Mouse (Mus musculus): Measurements from ENCODE around the gene 5730522E02Rik.

The 5730522E02Rik gene

DNA sequence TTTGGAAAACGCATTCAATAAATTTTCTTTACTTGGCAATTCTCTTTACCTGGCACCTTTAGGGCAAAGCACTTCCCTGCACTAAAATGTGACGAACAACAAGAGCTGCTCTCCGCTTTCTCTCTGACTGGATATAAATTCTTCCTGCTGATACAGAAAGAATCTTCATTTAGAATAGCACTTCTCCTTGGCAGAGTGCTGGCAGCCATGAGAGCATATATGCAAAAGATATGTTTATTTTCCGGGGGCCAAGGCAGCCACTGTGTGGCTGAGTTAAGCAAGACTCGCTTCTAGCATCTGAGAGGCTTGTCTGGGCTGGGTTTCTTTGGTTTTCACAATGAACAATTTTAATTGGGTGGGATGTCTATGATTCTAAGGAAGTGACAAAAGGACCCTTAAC, 564.3 kb downstream of the 5730522E02Rik start:
- no peak for DNase-seq

DNA sequence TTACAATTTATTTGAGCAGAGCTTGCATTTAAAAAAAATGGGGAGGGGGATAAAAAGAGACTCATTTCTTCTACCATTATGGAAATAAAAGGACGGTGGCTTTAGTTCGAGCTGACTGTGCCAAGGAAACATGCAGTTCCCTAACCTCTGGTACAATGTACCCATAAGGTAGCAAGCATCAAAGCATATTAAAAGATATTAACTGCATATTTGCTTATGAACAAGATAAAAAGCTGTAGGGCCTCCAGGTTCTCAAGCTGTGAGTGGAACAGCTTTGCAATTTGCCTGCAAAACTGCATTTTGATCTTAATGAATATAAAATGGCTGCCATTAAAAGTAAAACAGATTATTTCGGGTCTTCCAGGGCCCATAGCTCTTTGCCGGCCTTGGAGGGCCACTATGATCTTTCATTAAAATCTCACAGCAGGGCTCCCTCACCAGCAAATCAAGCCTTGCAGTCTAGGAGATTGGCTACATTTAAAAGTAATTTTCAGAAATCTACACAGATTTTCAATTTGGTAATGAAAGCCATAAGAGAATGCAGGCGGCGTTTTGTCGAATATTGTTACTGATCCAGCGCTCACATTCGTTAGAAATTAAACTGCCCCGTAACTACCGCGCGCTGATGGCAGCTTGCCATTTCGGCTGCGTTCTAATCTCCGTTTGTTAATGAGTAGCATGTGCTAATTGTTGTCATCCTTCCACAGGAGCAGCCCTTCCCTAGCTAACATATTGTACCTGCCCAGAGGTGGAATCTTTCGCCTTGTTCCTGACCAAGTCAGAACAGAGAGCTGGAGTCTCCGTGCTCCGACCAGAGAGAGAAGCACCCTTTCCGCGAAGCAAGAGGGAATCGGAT, 565.6 kb downstream of the 5730522E02Rik start:
- DNase-seq = no peak

DNA sequence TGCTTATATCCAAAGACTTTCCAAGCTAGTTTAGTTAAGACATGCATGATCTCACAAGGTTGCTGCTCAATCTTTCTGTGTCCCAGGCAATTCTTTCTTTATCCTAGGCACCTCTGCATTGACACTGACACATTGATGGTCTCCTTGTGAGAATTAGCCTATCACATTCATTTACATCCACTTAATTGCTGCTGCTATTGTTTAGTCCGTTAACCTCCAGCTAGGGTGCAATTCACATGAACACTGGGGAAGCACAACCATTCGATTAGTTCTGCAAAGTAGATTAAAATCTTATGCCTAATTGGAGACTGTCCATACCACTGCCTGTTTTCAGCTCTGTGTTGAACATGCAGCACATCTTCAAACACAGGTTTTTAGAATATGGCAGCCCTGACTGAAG, 603.7 kb downstream of the 5730522E02Rik start:
- DNase-seq = no peak

DNA sequence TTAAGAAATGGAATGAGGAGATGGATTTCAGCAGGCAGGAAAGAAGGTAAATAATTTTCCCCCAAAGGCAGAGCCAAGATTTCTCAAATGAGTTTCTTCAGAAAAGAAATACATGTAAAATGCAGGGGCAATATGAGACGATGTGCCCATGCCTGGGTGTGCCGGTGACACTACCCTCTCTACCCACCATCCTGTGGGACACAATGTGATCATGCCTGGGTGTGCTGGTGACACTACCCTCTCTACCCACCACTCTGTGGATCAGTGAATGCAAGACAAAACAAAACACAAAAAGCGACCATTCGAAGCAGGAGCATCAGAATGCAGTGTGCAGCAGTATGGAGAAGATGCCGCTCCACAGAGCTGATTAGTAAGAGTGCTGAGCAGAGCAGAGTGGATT, 610.5 kb downstream of the 5730522E02Rik start:
- no peak for DNase-seq

DNA sequence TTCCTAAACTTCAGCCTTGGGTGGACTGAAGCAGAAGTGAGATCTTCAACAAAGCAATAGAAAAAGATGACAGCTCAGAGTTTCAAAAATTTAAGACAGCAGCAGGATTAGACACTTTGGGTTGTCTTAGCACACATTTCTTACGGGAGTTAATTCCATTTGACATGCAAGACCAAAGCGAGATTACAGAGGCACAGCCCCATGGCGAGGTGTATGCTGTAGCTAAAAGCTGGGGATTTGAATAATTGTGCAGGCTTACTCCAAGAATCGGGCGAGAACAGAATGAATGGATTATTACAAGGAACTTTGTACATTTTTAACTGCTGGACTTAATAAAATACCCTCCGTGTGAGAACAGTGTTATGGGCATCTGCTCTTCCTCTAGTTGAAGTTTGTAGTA, 615.3 kb downstream of the 5730522E02Rik start:
- no peak for DNase-seq

DNA sequence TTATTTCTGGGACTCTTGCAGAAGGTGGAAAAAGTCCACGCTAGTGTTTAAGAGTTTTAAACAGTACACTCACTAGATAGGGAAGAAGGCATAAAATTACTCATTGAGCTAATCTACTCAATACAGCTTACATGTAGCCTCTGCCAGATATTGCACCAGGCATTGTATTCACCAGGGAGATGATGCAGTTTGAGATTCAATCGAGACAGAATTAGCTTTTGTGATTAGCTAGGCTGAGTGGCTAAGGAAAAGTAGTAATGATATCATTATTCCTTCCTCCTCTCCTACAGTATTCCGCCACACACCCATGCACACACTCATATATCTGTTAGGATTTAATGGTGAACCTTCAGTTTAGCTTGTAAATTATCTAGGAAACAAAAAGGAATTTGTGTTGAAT, 615.8 kb downstream of the 5730522E02Rik start:
- DNase-seq = no peak

DNA sequence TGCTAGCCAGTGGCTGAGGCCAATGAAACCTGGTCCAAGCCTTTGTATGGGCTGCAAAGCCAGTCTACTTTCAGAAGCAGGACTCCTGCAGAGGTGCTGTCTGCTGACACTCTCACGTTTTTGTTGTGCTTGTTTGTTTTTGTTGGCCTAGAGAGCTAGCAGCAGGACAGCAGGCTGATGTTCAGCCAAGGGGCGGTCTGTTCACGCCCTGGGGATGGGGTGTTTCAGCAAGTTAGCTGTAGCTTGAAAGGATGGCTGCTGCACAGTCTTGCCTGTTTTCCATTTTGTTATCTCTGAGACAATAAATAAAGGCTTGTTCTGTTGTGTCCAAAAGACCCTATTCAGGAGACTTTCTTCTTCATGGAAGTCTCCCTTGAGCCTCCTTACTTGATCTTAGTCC, 618.3 kb downstream of the 5730522E02Rik start:
- no peak for DNase-seq

DNA sequence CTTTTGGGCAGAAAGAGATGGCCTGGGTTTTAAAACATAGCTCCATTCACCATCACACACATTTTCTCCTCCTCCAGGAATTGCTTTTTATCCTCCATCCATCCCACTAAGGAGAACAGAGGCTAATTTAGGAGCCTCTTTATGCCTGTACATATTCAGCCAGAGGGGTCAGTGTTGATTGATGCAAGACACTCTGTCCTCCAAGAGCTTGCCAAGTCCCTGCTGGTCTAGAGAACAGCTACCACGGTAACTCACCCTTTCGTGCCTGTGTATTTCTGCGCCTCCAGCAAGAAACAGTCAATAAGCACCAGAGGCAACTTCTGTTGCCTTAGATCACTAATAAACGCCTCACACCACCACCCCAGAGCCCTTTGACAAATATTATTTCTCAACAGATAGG, 620.3 kb downstream of the 5730522E02Rik start:
- DNase-seq = peak; percentile 34

DNA sequence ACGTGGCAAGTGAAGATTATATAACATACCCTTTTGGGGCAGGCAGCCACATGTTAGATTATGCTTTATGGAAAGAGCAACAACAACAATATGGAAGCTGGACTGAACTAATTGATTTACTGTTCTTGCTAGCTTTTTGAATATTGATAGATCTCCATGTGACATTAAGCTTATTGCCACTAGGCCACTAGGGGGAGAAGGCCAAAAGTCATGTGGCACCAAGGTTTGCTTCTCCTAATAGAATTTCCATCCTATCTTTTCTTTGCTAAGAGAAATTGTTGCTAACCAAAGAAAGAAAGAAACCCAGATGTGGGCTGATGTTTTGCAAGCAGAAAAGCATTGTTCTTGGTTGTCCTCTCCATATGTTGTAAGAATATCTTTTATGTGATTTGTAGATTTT, 621.1 kb downstream of the 5730522E02Rik start:
- no peak for DNase-seq

DNA sequence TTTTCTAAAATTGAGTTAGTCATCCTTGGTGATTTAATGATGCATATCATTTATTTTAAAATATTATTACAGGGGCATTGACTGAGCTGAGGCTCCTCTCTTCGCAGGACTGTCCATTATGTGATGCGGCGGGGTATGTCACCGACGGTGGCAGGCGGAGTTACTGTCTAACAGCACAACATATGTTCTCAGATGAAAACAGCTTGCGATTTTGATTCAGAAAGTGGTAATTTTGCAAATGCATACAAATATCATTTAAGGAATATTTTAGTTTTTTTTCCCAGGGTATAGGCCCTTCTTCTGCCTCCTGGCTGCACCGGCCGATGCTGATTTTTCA, 636.5 kb downstream of the 5730522E02Rik start:
- no peak for DNase-seq

DNA sequence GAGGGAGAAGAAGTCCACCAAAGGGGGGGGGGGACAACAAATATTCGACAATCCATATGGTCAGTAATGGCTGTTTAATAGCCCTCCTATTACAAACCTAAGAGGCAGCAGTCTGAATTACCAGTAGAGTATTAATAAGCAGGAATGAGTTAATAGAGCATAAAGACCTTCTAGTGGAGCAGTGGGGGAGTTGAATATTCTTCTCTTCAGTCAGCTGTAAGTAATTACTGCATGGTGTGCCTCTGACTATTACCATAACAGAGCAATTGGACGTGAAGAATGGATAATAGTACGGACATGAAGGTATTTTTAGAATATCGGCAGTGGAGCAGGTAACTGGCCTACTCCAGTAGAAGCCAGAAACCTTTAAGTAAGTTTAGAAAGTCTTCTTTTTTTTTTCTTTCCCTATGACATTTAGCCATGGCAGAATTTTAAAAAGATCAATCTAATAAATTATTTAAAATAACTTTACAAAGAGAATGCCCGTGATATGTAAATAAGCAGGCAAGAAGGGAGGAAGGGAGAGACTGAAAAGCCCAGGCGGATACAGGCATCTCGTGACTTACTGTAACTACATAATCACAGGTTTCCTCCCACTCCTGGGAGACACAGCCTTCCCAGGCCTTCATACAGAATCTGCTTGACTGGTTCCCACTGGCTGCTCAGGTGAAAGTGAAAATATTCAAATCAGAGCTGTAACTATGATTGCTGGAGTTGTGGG, 637.0 kb downstream of the 5730522E02Rik start:
- DNase-seq = no peak

DNA sequence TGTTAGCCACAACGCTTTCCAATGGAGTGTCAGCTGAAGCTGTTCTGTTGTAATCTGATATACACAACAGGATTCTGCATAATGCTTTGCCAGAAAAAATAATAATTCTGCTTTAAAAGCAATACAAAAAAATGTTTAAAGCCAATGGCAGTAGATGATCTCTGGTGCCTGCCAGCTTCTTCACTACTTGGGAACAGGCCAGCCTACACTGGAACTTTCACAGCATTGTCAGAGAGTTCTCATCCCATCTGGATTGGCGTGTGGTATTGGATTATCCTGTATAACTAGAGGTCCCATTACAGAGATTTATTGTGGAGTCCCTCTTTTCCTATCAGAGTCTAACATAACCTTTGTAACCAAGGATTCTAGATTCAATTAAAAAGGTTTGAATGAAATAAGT, 639.2 kb downstream of the 5730522E02Rik start:
- no peak for DNase-seq
